Mouse (Mus musculus) lung, embryonic 15.5 days (tissue): ENCODE measurements around the gene Znfx1. TPM values are rescaled to one million over a fixed set of nuclear protein-coding genes. Genes with fewer than 3 reads are reported as not detected.
"Not testable (repeated sequence)": the region's sequence is repeated elsewhere in the genome, so short reads cannot be mapped to it uniquely, and the experiment has no call there.

Experiments used
- ATAC-seq: fragments of 200-750 bp; cut with Nextera tagmentation; 2 replicates; pipeline ENCODE4 v1.8.0; 2017; ENCODE audit warnings: moderate number of reproducible peaks, borderline replicate concordance; ENCODE audit not compliant: low FRiP score, low TSS enrichment; ENCODE audit errors: extremely low read depth
- H3K27ac ChIP-seq: fragments of 300-500 bp; sonication (generic); 2 replicates; pipeline ENCODE4 v1.5.1; 2015; ENCODE audit warnings: moderate library complexity, mild to moderate bottlenecking, inconsistent platforms
- H3K27me3 ChIP-seq: fragments of 300-500 bp; sonication (generic); 2 replicates; pipeline ENCODE4 v1.6.1; 2015; ENCODE audit warnings: inconsistent platforms
- H3K36me3 ChIP-seq: fragments of 300-500 bp; sonication (generic); 2 replicates; pipeline ENCODE4 v1.6.1; 2015; ENCODE audit warnings: inconsistent platforms
- H3K4me1 ChIP-seq: fragments of 300-500 bp; sonication (generic); 2 replicates; pipeline ENCODE4 v1.6.1; 2015; ENCODE audit warnings: inconsistent platforms
- H3K4me2 ChIP-seq: fragments of 300-500 bp; sonication (generic); 2 replicates; pipeline ENCODE4 v1.6.1; 2015; ENCODE audit warnings: inconsistent platforms, mild to moderate bottlenecking, moderate library complexity
- H3K4me3 ChIP-seq: fragments of 300-500 bp; sonication (generic); 2 replicates; pipeline ENCODE4 v1.5.1; 2015; ENCODE audit warnings: mild to moderate bottlenecking, inconsistent platforms
- H3K9ac ChIP-seq: fragments of 300-500 bp; sonication (generic); 2 replicates; pipeline ENCODE4 v1.6.1; 2015; ENCODE audit warnings: inconsistent platforms
- H3K9me3 ChIP-seq: fragments of 300-500 bp; sonication (generic); 2 replicates; pipeline ENCODE4 v1.6.1; 2016; ENCODE audit warnings: inconsistent platforms
- WGBS: fragments of 180-500 bp; shearing (Covaris S2); methylation state at CpG from one replicate; pipeline ENCODE4 v1.1.7; 2015; 5-methylcytosine and 5-hydroxymethylcytosine counted together
- polyA plus RNA-seq: library from polyadenylated mRNA; unstranded; fragments of >200 nt; fragmentation: Nextera tagmentation; extraction: Ambion mirVana; gene quantifications from 2 replicates; pipeline ENCODE4 v1.2.1, GENCODE M21; 2015

Znfx1 gene
- polyA plus RNA-seq, 1 experiment from 2014 or later: 6.8 TPM

- peaks cover 99% of the 10 kb centered on the region for H3K36me3 ChIP-seq
- no peaks in the 10 kb centered on the region for H3K9me3 ChIP-seq
- H3K9ac ChIP-seq: no peak overlapping the region
- H3K27me3 ChIP-seq: no peaks in the 10 kb centered on the region
- H3K4me2 ChIP-seq: no peak overlapping the region
- H3K27ac ChIP-seq: no peak overlapping the region
- WGBS: 87% methylated on average over 7 of the region's 7 CpGs
- H3K4me3 ChIP-seq: no peak overlapping the region
- no peaks in the 10 kb centered on the region for H3K4me1 ChIP-seq
- no peak for ATAC-seq
Measured at GRCm38 (mm10) chr2:167038716-167039115, 24.1 kb downstream of the Znfx1 start.

GRCm38 (mm10) chr2:167038297-167038696, 24.5 kb downstream of the Znfx1 start:
- H3K4me2 ChIP-seq: no peak overlapping the region
- no peak overlapping the region for H3K4me3 ChIP-seq
- H3K27ac ChIP-seq: no peak overlapping the region
- no peaks in the 10 kb centered on the region for H3K27me3 ChIP-seq
- no peaks in the 10 kb centered on the region for H3K9me3 ChIP-seq
- no peak for ATAC-seq
- H3K9ac ChIP-seq: no peak overlapping the region
- peaks cover 99% of the 10 kb centered on the region for H3K36me3 ChIP-seq
- WGBS: 84% methylated on average over 6 of the region's 6 CpGs
- H3K4me1 ChIP-seq: no peaks in the 10 kb centered on the region

DNA sequence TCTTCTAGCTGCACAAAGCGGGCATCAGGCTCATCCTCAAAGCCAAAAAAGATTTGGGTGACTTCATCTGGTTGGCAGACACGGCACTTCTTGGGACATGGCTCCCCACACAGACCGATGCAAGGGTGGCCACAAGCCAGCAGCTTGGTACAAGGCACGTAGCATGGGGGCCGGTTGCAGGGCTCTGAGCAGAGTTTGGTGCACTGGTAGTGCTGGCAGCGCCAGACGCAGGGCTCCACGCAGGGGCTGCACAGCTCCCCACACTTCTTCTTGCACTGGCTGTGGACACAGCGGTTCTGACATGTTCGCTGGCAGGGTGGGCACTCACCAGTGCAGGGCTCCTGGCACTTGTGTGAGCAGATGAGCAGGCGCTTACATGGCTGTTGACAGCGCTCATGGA, 25.1 kb downstream of the Znfx1 start:
- 94% methylated on average over 12 of the region's 12 CpGs for WGBS
- H3K4me2 ChIP-seq: no peak overlapping the region
- H3K4me3 ChIP-seq: no peak overlapping the region
- H3K27me3 ChIP-seq: no peaks in the 10 kb centered on the region
- no peak; the same call in 1 of the 2 replicates for ATAC-seq
- peaks cover 97% of the 10 kb centered on the region for H3K36me3 ChIP-seq
- H3K4me1 ChIP-seq: no peaks in the 10 kb centered on the region
- no peak overlapping the region for H3K27ac ChIP-seq
- H3K9me3 ChIP-seq: no peaks in the 10 kb centered on the region
- no peak overlapping the region for H3K9ac ChIP-seq

GRCm38 (mm10) chr2:167030507-167030906, 32.3 kb downstream of the Znfx1 start:
- WGBS: 89% methylated on average over 4 of the region's 4 CpGs
- Histone ChIP-seq H3K4me3 (no peak overlapping the region), H3K27me3 (no peaks in the 10 kb centered on the region), H3K9ac (no peak overlapping the region), H3K9me3 (no peaks in the 10 kb centered on the region), H3K36me3 (peaks cover 92% of the 10 kb centered on the region), H3K4me2 (no peak overlapping the region), H3K27ac (no peak overlapping the region), H3K4me1 (no peaks in the 10 kb centered on the region)
- no peak for ATAC-seq

GRCm38 (mm10) chr2:167028553-167028952, 34.3 kb downstream of the Znfx1 start:
- Histone ChIP-seq H3K4me3 (no peak overlapping the region), H3K27ac (no peak overlapping the region), H3K9me3 (no peaks in the 10 kb centered on the region), H3K4me1 (no peaks in the 10 kb centered on the region), H3K4me2 (no peak overlapping the region), H3K36me3 (peaks cover 88% of the 10 kb centered on the region), H3K9ac (no peak overlapping the region), H3K27me3 (no peaks in the 10 kb centered on the region)
- no peak for ATAC-seq
- WGBS: 90% methylated on average over 7 of the region's 7 CpGs

DNA sequence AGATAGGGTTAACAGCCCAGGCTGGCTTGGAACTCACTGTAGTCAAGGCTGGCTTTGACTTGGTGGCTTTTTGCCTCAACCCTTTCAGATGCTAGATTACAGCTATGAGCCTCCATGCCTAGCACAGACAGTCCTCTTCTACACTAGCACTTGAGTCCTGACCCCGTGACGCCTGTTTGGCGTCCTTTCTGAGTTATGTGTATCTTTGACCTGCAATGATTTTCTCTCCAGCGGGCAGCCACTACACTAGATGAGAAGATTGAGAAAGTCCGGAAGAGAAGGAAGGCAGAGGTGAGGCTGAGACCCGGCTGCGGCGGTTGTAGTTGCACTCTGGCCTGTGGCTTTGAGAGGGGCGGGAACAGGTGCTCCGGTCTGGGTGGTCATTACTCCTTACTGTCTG, 43.4 kb downstream of the Znfx1 start:
- Histone ChIP-seq H3K4me3 (no peak overlapping the region), H3K27ac (no peak overlapping the region), H3K9ac (no peak overlapping the region), H3K4me1 (peaks cover 12% of the 10 kb centered on the region), H3K27me3 (no peaks in the 10 kb centered on the region), H3K4me2 (no peak overlapping the region), H3K36me3 (peaks cover 55% of the 10 kb centered on the region), H3K9me3 (no peaks in the 10 kb centered on the region)
- WGBS: 84% methylated on average over 10 of the region's 10 CpGs
- ATAC-seq: no peak

DNA sequence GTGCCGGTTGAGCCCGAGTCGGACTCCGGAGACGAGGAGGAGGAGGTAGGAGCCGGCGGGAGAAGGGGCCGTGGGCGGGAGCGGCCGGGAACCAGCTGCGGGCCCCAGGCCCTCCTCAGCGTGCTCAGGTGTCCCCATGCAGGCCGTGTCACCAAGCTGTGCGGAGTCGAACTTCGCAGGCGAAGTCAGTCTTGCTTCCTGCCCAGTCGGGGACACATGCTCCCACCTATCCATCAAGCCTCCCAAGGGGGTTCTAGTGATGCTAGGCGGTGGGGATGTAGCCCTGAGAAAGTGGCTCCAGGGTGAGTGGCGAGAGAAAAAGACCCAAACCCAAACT, 47.5 kb downstream of the Znfx1 start:
- Histone ChIP-seq H3K4me2 (peak overlapping the region; percentile 81), H3K4me1 (peaks cover 12% of the 10 kb centered on the region), H3K9me3 (no peaks in the 10 kb centered on the region), H3K27me3 (no peaks in the 10 kb centered on the region), H3K9ac (peak overlapping the region; percentile 76), H3K36me3 (peaks cover 22% of the 10 kb centered on the region), H3K4me3 (peak overlapping the region; percentile 90), H3K27ac (no peak overlapping the region)
- under 1% methylated on average over 21 of the region's 21 CpGs for WGBS
- ATAC-seq: peak; percentile 69; the same call in 1 of the 2 replicates

DNA sequence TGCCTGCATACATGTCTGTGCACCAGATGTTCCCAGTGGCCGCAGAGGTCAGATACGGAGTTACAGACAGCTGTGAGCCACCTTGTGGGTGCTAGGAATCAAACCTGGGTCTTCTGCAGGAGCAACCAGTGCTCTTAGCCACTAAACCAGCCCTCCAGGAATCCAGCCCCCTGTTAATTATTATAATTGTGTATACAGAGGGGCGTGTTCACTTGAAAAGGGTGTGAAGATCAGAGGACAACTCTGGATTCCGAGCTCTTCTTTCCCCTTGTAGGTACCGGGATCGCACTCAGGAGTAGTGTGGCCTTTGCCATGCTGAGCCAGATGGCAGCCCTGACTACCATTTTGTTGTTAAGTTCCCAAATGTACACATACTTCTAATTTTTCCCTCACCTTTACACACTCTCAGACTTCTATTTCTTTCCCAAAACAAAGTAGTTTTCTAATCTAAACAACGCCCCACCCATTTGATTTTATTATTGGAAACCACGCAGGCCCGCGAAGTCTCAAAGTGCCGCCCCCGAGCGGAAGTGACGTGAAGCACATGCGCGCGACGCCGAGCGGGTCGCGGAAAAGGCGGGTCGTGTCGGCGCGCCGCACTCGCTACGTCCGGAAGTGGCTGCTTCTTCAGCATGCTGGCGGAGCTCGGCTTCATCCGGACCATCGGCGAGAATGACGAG, 48.0 kb downstream of the Znfx1 start, which contains the start of gene Ddx27:
Gene Ddx27 (plus strand): TSS at position 492 of the 680 bp plus-strand sequence.
- H3K9ac ChIP-seq: peak within 1 kb of the TSS; percentile 76
- H3K9me3 ChIP-seq: no peaks in the 10 kb centered on the region
- H3K36me3 ChIP-seq: peaks cover 17% of the 10 kb centered on the region
- H3K4me2 ChIP-seq: peak within 1 kb of the TSS; percentile 81
- peak within 1 kb of the TSS; percentile 77 for H3K27ac ChIP-seq
- WGBS: 1% methylated on average over 37 of the region's 37 CpGs
- H3K4me3 ChIP-seq: peak within 1 kb of the TSS; percentile 90
- H3K4me1 ChIP-seq: peaks cover 12% of the 10 kb centered on the region
- peak; percentile 89 for ATAC-seq
- H3K27me3 ChIP-seq: no peaks in the 10 kb centered on the region

GRCm38 (mm10) chr2:167010546-167010945, 52.3 kb downstream of the Znfx1 start:
- 74% methylated on average over 3 of the region's 3 CpGs for WGBS
- Histone ChIP-seq H3K9me3 (no peaks in the 10 kb centered on the region), H3K4me1 (no peaks in the 10 kb centered on the region; the same call in 1 of the 2 replicates), H3K27me3 (no peaks in the 10 kb centered on the region), H3K9ac (no peak overlapping the region), H3K4me2 (no peak overlapping the region), H3K4me3 (no peak overlapping the region), H3K27ac (no peak overlapping the region), H3K36me3 (no peaks in the 10 kb centered on the region)
- no peak for ATAC-seq

GRCm38 (mm10) chr2:167009483-167009882, 53.3 kb downstream of the Znfx1 start:
- H3K36me3 ChIP-seq: no peaks in the 10 kb centered on the region
- H3K9ac ChIP-seq: no peak overlapping the region
- H3K9me3 ChIP-seq: no peaks in the 10 kb centered on the region
- no peak overlapping the region for H3K27ac ChIP-seq
- H3K4me3 ChIP-seq: no peak overlapping the region
- no peaks in the 10 kb centered on the region for H3K27me3 ChIP-seq
- WGBS: 59% methylated on average over 4 of the region's 4 CpGs
- no peaks in the 10 kb centered on the region for H3K4me1 ChIP-seq
- no peak overlapping the region for H3K4me2 ChIP-seq
- no peak for ATAC-seq

GRCm38 (mm10) chr2:167007565-167007964, 55.2 kb downstream of the Znfx1 start:
- WGBS: 63% methylated on average over 4 of the region's 4 CpGs
- H3K4me1 ChIP-seq, H3K4me3 ChIP-seq, H3K4me2 ChIP-seq, H3K27ac ChIP-seq, H3K9ac ChIP-seq, H3K9me3 ChIP-seq, H3K36me3 ChIP-seq, ATAC-seq, H3K27me3 ChIP-seq: not testable (repeated sequence)

GRCm38 (mm10) chr2:167007001-167007491, 55.8 kb downstream of the Znfx1 start:
- Histone ChIP-seq H3K27me3 (no peaks in the 10 kb centered on the region), H3K36me3 (no peaks in the 10 kb centered on the region), H3K27ac (no peak overlapping the region), H3K4me1 (no peaks in the 10 kb centered on the region), H3K9me3 (no peaks in the 10 kb centered on the region), H3K4me2 (no peak overlapping the region), H3K9ac (no peak overlapping the region), H3K4me3 (no peak overlapping the region)
- no peak for ATAC-seq
- WGBS: 64% methylated on average over 13 of the region's 13 CpGs
